Mouse (Mus musculus): ENCODE results near the gene Nod2.

Nod2 gene

GRCm38 (mm10) chr8:88646837-88647778, at the start of gene Nod2:
Nod2 (plus strand) TSS chr8:88647315.
- DNase-seq (ENCODE audit: low spot score in 2 of 2) = peak; percentile 69 to 79

DNA sequence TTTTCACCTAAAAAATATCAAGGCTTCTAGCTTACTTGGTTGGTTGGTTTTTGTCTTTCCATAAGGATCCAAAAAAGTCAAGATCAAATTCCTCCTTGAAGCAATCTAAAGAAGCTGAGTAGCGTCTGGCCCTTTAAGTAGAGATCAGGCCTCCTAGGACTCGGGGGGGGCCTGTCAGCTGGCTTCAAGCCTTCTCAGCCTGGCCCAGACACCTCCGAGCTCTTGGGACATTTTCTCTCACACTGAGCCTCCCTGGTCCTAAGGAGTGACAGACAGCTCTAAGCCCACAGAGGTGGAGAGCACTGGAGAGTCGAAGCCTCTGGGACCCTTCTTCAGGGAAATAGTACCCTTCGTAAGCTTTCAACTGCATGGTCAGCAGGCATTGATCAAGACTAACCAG, 48.5 kb upstream of the Nod2 start:
- no peak for DNase-seq (ENCODE audit: low spot score in 2 of 2)

DNA sequence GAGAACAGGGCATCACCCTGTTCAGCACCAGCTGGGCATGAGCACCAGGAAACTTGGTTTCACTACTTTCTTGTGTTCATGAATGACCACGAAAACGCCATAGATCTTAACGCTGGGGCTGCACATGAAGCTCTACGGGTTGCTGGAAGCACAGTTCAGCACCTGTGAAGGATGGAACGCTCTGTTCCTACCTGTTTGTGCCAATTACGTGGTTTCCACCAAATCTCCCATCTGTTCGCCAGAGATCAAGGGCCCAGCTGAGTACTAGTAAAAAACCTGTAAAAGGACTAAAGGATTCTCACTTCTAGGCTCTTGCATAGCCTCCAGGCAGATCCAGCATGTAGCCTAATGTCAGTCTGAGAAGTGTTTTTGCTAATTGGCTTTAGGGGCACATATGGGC, 47.6 kb upstream of the Nod2 start:
- DNase-seq (ENCODE audit: low spot score in 2 of 2) = no peak

GRCm38 (mm10) chr8:88603446-88603989, 43.6 kb upstream of the Nod2 start:
- no peak for DNase-seq (ENCODE audit: low spot score in 2 of 2)

- peak in 1 of 2 experiments; percentile 26 for DNase-seq (ENCODE audit: low spot score in 2 of 2)
Observed at GRCm38 (mm10) chr8:88604065-88605038, 42.8 kb upstream of the Nod2 start.

DNA sequence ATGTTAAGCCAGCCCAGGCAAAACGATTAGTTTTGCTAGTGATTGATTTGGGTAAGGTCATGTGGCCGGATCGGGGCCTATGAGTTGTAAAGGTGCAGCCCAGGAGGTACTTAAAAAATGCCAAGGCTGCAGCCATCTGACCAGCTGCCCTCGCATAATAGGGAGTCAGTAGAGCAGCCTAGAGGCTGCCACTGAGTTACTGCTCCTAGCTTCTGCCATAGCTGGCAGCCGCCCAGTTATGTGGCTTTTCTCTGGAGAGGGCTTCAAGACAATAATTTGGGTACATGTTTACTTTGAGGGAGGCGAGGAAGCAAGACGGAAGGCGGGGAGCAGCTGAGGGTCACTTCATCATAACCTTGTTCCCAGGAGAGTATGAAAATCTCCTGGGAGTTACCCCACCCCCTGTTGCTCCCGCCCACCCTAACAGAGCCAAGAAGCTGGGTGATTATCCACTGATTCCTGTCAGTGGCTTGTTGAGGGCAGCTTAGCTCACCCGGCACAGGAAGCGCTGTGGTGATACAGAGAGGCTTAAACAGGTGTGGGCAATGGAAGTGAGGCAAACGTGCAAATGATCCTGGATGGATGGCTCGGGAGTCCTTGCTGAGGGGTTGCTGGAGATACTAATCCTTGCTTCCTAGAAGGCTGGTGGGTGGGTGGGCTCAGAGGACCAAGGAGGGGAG, 41.6 kb upstream of the Nod2 start:
- DNase-seq (ENCODE audit: low spot score in 2 of 2) = no peak

DNA sequence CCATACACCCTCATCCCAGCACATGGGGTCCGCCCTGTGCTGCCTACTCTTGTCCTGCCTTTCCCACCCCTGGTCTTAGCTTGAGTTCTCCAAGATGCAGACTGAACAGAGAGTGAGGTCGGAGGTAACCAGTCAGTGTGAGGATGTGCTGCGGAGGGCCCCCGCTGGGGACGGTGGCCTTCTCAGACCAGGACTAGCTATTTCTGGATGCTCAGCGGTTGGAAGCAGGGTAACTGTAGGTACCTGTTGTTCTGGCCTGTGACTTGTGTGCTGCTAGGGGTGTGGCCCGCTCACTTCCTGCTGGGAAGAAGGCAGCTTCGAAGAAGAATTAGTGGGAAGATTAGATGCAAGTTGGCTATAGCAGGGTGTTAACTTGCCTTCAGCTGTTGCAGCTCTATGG, 38.1 kb upstream of the Nod2 start:
- DNase-seq (ENCODE audit: low spot score in 2 of 2) = no peak

- no peak for DNase-seq (ENCODE audit: low spot score in 2 of 2)
Observed at GRCm38 (mm10) chr8:88610271-88610670, 36.8 kb upstream of the Nod2 start.

DNA sequence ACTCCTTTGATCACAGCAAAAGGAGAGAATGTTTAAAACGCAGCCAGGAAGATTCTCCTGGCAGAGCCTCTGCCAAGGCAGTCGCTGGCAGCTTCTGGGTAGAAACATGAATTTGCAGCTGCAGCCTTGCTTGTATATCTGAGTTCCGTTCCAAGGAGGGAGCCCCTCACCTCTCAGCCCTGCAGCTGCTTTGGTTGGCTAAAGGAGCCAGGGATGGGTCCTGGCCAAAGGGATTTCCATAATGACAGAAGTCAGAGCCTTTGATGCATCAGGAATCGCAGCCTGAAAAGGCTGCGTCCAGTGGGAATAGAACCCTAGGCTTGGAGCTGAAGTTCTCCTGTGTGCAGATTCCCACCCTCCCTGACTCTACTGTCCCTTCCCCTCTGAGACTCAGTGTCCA, 32.1 kb upstream of the Nod2 start:
- DNase-seq (ENCODE audit: low spot score in 2 of 2) = no peak

DNA sequence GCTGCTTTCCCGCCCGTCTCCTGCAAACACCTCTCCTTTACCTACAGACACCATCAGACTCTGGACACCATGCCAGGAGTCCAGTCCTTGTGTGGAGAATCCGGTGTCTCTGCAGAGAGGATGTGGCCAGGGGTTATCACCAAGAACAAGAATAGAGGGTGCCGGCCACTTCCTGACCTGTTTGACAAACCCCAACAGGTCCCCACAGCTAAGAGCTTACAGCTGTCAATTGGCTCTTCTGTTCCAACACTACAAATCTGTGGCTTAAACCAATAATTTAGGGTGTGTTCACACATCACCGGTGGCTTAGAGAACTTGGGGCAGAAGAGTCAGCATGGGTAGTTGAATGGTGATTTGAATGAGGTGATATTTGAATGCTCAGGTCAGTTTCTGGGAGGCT, 28.5 kb upstream of the Nod2 start:
- no peak for DNase-seq (ENCODE audit: low spot score in 2 of 2)

DNA sequence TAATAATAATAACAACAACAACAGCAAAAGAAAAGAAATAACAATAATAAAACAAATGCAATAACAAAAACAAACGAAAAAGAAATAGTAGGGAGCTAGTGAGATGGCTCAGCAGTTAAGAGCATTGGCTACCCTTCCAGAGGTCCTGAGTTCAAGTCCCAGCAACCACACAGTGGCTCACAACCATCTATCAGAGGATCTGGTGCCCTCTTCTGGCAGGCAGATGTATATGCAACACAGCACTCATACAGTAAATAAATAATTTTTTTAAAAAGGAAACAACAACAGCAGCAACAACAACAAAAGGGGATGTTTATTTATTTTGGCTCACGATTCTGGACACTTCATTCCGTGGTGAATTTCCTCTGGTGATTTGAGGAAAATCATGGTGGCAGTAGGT, 27.6 kb upstream of the Nod2 start:
- DNase-seq (ENCODE audit: low spot score in 2 of 2) = no peak

DNA sequence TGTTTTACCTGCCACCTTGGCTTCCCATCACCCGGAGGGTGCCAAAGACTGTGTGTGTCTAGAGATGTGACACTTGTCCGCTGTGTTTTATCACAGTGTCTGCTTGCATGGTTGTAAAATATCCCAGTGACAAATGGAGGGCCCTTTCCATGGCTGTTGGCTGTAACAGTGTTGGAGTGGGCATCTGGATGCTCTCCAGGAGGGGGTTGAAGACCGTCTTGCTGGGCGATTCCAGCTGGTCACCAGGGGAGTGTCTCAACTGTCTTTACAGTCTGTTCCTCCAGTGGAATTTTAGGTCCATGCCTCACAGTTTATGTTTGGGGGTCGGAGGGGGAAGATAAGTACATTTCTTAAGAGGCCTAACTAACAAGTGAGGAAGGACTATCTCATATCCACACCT, 26.2 kb upstream of the Nod2 start:
- DNase-seq (ENCODE audit: low spot score in 2 of 2) = no peak

DNA sequence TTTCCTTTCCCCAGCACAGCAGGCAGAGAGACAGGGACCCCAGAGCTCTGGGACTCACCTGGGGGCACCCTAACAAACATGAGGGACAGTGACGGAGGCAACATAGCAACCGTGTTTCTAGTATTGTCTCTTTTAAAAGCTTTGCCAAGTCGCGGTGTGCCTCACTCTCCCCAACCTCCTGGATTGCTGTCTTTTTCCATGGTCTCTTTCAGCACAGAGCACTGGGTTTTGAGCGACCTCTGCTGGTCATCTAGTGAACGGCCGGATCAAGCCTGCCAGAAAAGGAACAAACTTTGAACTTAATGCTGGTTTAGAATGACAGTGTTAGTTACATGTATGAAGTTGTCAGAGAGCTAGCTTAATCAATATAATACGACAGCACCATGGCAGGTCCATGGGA, 25.7 kb upstream of the Nod2 start:
- peak; percentile 58 to 82 for DNase-seq (ENCODE audit: low spot score in 2 of 2)

DNA sequence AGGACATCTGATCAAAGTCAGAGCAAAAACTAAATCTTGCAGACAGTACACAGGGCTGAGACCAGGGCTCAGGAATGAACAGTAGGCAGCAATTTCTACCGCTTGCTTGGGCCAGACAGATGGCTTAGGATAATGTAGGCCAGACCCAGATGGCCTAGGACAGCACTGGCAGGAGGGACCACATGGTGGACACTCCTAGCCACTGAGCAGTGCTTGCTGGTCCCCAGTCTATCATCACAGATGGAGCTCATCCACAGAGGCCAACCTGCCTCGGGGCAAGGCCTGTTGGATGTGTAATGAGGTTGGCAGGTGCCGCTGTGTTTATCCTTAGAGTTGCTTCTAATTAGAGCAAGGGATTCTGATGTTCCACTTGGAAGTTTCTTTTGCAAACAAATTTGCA, 23.8 kb upstream of the Nod2 start:
- no peak for DNase-seq (ENCODE audit: low spot score in 2 of 2)

- no peak for DNase-seq (ENCODE audit: low spot score in 2 of 2)
Observed at GRCm38 (mm10) chr8:88624276-88624675, 22.8 kb upstream of the Nod2 start.

GRCm38 (mm10) chr8:88626433-88626832, 20.7 kb upstream of the Nod2 start:
- no peak for DNase-seq (ENCODE audit: low spot score in 2 of 2)

DNA sequence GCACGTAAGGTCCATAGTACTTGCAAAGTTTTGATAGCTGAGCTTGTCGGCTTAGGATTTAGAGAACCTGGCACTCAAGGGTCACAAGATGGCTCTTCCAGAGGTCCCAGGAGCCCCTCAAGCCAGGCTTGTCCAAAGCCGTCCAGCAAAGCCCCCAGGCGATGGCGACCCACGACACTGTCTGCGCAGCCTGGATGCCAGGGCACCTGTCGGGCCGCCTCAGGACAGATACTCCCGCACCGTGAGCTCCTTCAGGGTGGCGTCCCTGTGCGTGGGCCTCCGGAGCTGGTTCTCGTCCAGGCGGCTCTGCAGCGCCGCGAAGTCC, 20.2 kb upstream of the Nod2 start:
- DNase-seq (ENCODE audit: low spot score in 2 of 2) = peak in 1 of 2 experiments; percentile 68

- DNase-seq (ENCODE audit: low spot score in 2 of 2) = peak; percentile 33 to 73
Observed at GRCm38 (mm10) chr8:88627265-88627991, 19.7 kb upstream of the Nod2 start.

DNA sequence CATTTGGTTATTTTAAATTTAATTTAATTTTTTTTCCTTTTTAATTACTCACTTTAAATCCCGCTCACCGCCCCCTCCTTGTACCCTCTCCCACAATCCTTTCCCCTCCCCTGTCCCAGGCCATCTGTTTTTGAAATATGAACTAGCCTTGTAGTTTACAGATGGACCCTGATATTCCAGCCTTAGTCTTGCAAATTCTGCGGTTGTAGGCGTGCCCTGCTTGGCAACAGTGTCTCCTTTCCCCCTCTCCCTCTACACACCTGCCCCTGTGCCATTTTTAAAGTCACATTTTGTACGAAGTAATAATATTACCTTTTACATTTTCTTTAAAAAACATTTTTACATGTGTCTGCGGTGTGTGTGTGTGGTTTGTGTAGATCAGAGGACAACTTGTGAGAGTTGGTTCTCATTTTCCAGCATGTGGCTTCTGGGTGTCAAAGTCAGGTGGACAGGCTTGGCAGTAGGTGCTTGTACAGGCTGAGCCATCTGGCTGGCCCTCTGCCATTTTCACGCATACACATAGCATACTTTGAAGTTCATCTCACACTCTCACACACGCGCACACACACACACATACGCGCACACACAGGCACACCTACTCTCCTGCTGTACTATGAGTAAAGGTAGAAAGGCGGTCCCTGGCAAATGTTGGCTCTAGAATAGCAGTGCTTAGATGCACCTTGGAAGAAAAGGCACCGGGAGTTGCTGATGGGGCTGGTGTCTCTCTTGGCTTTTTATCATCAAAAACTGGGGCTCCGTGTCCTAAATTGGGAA, 18.9 kb upstream of the Nod2 start:
- no peak for DNase-seq (ENCODE audit: low spot score in 2 of 2)

GRCm38 (mm10) chr8:88630225-88630624, 16.9 kb upstream of the Nod2 start:
- no peak for DNase-seq (ENCODE audit: low spot score in 2 of 2)

Measured in spleen, postnatal 4 days (tissue).